Mouse (Mus musculus): ENCODE data around the gene Nap1l1.

- TF ChIP-seq CTCF (IDR thresholded peaks at IDR 0.05; ENCODE audit: low read depth, low read length) (no peak), TAL1 (conservative IDR thresholded peaks at IDR 0.05; ENCODE audit: low read depth, low read length) (no peak), GATA1 (IDR thresholded peaks at IDR 0.05; ENCODE audit: borderline replicate concordance, low read length) (no peak), POLR2AphosphoS5 (IDR thresholded peaks at IDR 0.05; ENCODE audit: insufficient replicate concordance, low read depth, low read length) (no peak), GATA2 (IDR thresholded peaks at IDR 0.05; ENCODE audit: borderline replicate concordance, low read depth, low read length) (no peak)
These were observed 37.0 kb downstream of the Nap1l1 start for GRCm38 (mm10) chr10:111509981-111510380.

Data from G1E (cell line).